Mouse (Mus musculus) forebrain, embryonic 10.5 days (tissue): ENCODE measurements at regions not wholly inside any gene's neighbourhood (a gene's known extent, or its start where the extent isn't known, plus 50 kb on each side); places are given as distances from the start of the nearest gene placed in this dataset.

ENCODE experiments used
- DNase-seq: peaks from one replicate; pipeline ENCODE4 v3.0.0-alpha.2; 2017; ENCODE audit warnings: low spot score; ENCODE audit errors: extremely low spot score
- H3K27ac ChIP-seq: fragments of 300-500 bp; sonication (generic); 2 replicates; pipeline ENCODE4 v1.5.1; 2016; ENCODE audit warnings: mild to moderate bottlenecking
- H3K27me3 ChIP-seq: fragments of 300-500 bp; sonication (generic); 2 replicates; pipeline ENCODE4 v1.6.1; 2016; ENCODE audit warnings: mild to moderate bottlenecking; ENCODE audit not compliant: poor library complexity, severe bottlenecking
- H3K36me3 ChIP-seq: fragments of 300-500 bp; sonication (generic); replicated peaks from 2 replicates; pipeline ENCODE4 v1.6.1; 2016; ENCODE audit warnings: mild to moderate bottlenecking, moderate library complexity
- H3K4me1 ChIP-seq: fragments of 300-500 bp; sonication (generic); 2 replicates; pipeline ENCODE4 v1.6.1; 2016
- H3K4me3 ChIP-seq: fragments of 300-500 bp; sonication (generic); 2 replicates; pipeline ENCODE4 v1.5.1; 2016; ENCODE audit warnings: mild to moderate bottlenecking, moderate library complexity
- H3K9me3 ChIP-seq: fragments of 300-500 bp; sonication (generic); 2 replicates; pipeline ENCODE4 v1.6.1; 2016; ENCODE audit warnings: mild to moderate bottlenecking, moderate library complexity
- WGBS: fragments of 180-500 bp; shearing (Covaris S2); methylation state at CpG from one replicate; pipeline ENCODE4 v1.1.7; 2016; 5-methylcytosine and 5-hydroxymethylcytosine counted together

DNA sequence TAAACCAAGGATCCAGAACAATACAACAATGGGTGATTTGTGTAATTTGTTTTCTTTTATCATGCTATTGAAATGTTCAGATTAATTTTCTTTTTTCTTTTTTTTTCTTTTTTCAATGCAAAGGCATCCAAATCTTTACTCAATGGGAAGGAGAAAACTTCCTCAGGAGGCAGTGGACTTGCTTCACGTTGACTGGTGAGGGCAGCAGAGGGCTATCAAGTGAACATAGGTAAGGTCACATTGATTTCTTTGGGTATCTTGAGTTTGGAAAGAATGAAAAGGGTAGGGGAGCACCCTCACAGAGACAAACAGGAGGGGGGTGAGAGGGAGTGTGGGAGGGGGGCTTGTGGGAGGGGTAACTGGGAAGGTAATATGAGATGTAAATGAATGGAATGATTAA, 326.1 kb upstream of the Fam98a start:
- H3K4me1 ChIP-seq, result 0 out of 2 replicates have a peak, but pooled peaks cover 5% of the 10 kb centered on the region
- no peak overlapping the region for H3K4me3 ChIP-seq
- H3K36me3 ChIP-seq, result no peaks in the 10 kb centered on the region
- no peaks in the 10 kb centered on the region for H3K9me3 ChIP-seq
- DNase-seq, result no peak
- 33% methylated on average over 1 of the region's 1 CpGs for WGBS
- no peaks in the 10 kb centered on the region for H3K27me3 ChIP-seq
- H3K27ac ChIP-seq, result no peak overlapping the region

DNA sequence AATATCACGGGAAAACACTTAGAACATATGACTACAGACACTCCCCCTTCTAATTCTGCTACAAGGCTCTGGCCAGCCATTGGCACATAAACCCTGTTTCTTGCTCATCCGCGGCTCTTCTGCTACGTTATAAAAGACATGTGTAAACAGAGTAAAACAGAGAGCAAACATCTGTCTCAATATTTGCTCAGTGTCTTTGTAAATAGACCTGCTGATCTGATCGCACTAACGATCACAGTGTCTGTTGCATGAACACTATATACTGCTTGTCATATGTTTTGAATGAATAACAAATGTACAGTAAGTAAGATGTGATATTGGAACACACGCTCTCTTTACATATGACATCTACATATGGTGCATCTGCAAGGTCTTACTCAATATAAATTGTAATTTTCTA, 325.1 kb upstream of the Fam98a start:
- Histone ChIP-seq H3K9me3 (no peaks in the 10 kb centered on the region), H3K27me3 (no peaks in the 10 kb centered on the region), H3K4me1 (0 out of 2 replicates have a peak, but pooled peaks cover 5% of the 10 kb centered on the region), H3K36me3 (no peaks in the 10 kb centered on the region), H3K27ac (no peak overlapping the region), H3K4me3 (no peak overlapping the region)
- no peak for DNase-seq
- 87% methylated on average over 7 of the region's 7 CpGs for WGBS

DNA sequence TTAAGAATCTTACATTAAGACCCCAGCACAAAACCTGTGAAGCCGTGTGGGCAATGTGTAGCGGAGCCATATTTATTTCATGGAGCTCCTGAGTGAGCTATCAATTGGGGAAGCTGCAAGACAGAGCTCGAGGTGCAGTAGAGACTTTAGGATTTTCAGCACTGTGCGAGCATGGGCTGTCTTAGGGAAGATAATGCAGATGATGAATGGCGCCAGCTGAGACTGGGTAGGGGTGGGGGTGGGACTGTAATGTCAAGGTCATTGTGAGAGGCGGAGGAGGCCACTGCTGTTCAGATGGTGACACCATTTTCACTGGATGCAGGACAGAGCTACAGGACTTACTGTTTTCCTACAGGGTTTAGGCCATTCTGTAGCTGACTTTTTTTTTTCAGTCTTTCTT, 322.8 kb upstream of the Fam98a start:
- DNase-seq, result no peak
- Histone ChIP-seq H3K9me3 (no peaks in the 10 kb centered on the region), H3K27me3 (no peaks in the 10 kb centered on the region), H3K4me3 (no peak overlapping the region), H3K4me1 (peaks cover 14% of the 10 kb centered on the region; the same call in 1 of the 2 replicates), H3K36me3 (no peaks in the 10 kb centered on the region), H3K27ac (no peak overlapping the region)
- WGBS, result 91% methylated on average over 6 of the region's 6 CpGs

DNA sequence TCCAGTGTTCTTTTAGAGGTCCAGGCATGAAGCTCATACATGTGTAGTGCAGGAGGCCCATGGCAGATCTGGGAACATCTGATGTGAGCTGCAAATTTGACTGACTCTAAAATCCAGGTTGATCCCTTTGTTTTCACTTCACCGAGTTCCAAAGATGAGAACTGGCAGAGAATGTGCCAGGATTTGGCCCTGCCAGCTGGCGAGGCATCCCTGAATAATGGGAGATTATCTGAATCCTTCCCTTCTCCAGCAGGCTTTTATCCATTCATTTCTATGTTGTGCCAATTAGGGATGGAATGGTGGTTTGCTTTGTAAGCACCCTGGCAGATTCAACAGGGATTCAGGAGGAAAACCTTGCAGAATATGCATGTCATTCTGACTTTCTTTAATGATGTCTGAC, 318.7 kb upstream of the Fam98a start:
- Histone ChIP-seq H3K4me1 (peaks cover 9% of the 10 kb centered on the region; the same call in 1 of the 2 replicates), H3K4me3 (no peak overlapping the region), H3K36me3 (no peaks in the 10 kb centered on the region), H3K27ac (no peak overlapping the region), H3K27me3 (no peaks in the 10 kb centered on the region), H3K9me3 (no peaks in the 10 kb centered on the region)
- WGBS, result 23% methylated on average over 2 of the region's 2 CpGs
- no peak for DNase-seq

DNA sequence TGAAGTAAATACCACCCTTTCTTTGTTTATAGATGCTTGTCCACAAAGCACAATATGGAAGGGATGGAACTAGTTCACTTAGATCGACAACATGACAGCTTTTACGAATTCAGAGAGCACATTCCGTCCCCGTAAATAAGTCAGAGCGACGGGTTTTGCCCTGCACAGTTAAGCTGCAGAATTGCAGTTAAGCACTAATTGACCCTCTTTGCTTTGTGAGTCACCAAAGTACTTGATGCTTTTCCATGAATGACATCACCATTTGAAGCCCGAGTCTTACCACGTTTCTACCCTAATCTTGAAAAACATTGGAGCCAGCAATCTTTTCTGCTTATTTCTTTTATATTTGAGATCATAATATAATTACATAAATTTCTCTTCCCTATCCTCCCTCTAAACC, 305.3 kb upstream of the Fam98a start:
- Histone ChIP-seq H3K4me3 (no peak overlapping the region), H3K27me3 (no peaks in the 10 kb centered on the region), H3K27ac (no peak overlapping the region), H3K4me1 (no peaks in the 10 kb centered on the region), H3K36me3 (no peaks in the 10 kb centered on the region), H3K9me3 (no peaks in the 10 kb centered on the region)
- WGBS, result 70% methylated on average over 8 of the region's 8 CpGs
- DNase-seq, result no peak

DNA sequence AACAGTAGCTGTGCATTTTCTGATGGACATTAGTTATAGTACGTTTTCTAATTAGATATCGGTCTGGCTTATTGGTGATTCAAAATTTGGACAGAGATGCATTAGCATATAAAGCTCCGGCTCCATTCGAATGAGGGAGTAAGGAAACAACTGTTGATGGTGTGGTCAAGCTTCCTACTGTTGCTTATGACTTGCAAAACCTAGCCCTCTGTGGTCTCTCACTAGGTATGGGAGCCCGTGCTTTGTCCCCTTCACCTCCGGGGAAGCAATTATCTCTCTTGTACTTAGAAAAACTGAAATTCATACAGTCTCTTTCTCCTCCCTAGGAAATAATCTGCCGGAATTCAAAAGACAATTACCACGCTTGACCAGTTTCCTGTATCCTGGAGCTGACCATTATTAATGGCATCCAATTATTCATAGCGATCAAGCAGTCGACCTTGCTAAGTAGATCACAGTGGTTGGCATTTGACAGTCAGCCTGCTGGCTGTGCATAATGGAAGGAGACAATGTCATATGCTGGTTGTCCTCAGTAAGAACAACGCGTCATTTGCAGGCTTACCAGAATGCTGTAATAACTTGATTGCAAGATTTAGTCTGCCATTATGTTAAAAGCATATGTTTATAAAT, 264.4 kb upstream of the Fam98a start:
- H3K9me3 ChIP-seq, result no peaks in the 10 kb centered on the region
- H3K4me3 ChIP-seq, result no peak overlapping the region
- H3K27me3 ChIP-seq, result peaks cover 93% of the 10 kb centered on the region
- peak; percentile 32 for DNase-seq
- H3K4me1 ChIP-seq, result peaks cover 19% of the 10 kb centered on the region
- WGBS, result 44% methylated on average over 12 of the region's 12 CpGs
- H3K27ac ChIP-seq, result no peak overlapping the region
- H3K36me3 ChIP-seq, result no peaks in the 10 kb centered on the region

DNA sequence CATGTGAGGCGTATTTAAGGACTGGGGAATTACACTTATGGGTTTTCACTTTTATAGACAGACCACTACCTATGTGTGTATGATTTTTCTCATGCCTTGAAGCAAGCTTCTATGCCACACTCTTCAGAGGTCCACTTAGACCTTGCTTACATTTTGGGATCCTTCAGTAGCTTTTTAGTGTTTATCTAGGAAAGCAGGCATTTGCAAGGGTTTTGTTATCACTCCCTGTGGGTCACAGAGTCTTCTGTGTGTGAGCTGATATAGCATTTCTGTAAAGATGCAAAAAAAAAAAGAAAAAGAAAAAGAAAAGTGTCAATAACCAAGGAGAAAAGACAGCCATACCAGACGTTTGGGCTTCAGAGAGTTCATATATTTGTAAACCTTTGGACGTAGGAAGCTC, 260.4 kb upstream of the Fam98a start:
- no peak for DNase-seq
- Histone ChIP-seq H3K4me3 (no peak overlapping the region), H3K36me3 (no peaks in the 10 kb centered on the region), H3K4me1 (peaks cover 54% of the 10 kb centered on the region), H3K27ac (no peak overlapping the region), H3K27me3 (peaks cover 81% of the 10 kb centered on the region), H3K9me3 (no peaks in the 10 kb centered on the region)
- WGBS, result 77% methylated on average over 3 of the region's 3 CpGs

DNA sequence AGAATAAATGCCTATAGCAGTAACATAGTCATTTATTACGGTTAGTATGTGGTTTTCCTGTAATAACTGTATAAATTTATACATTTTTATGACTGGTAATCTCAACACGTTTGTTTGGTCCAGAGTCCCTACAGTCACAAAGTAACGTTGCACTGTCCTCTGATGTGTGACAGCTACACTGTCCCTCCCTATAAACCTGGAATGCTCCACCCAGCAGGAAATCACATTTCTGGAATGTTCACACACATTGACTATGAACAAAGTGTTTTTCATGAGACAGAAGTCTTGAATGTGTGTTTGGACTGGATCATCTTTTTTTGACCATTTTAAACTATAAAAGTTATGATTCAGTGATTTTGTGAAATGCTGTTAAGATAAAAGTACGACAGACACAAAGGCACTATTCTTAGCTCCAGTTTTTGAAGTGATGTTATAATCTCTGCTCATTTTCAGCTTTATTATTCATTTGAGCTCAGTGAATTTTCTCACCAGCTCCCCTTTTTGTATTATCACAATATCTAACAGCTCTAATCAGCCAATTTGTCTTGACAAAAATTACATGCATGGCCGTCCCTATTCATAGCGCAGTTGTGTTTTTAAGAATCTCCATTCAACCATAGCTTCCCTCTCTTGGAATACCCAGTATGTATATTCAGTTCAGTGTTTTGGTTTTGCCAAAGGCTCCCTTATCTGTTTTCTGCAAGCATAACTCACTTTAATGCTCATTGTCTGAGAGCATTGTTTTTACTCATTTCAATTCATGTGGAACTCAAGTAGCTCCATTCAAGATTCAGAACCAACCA, 257.0 kb upstream of the Fam98a start:
- Histone ChIP-seq H3K36me3 (no peaks in the 10 kb centered on the region), H3K9me3 (no peaks in the 10 kb centered on the region), H3K27ac (no peak overlapping the region), H3K4me1 (peaks cover 47% of the 10 kb centered on the region), H3K4me3 (no peak overlapping the region), H3K27me3 (peaks cover 88% of the 10 kb centered on the region)
- WGBS, result 37% methylated on average over 6 of the region's 6 CpGs
- DNase-seq, result no peak

DNA sequence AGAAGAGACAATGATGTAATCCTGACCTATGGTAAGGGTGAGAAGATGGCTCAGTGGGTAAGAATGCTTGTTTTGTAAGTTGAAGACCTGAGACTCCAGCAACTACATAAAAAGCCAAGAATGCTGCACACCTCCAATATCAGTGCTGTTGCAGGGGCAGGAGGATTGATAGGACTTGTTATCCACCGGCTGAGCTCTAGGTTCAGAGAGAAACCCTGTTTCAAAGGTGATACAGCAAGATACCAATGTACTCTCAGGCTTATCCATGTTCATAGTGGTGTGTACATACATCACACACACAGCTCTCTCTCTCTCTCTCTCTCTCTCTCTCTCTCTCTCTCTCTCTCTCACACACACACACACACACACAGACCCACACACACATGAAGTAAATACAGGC, 256.3 kb upstream of the Fam98a start:
- H3K27me3 ChIP-seq, result peaks cover 88% of the 10 kb centered on the region
- H3K9me3 ChIP-seq, result no peaks in the 10 kb centered on the region
- no peak overlapping the region for H3K4me3 ChIP-seq
- DNase-seq, result no peak
- no peak overlapping the region for H3K27ac ChIP-seq
- WGBS, result 83% methylated on average over 1 of the region's 1 CpGs
- H3K36me3 ChIP-seq, result no peaks in the 10 kb centered on the region
- H3K4me1 ChIP-seq, result peaks cover 47% of the 10 kb centered on the region

DNA sequence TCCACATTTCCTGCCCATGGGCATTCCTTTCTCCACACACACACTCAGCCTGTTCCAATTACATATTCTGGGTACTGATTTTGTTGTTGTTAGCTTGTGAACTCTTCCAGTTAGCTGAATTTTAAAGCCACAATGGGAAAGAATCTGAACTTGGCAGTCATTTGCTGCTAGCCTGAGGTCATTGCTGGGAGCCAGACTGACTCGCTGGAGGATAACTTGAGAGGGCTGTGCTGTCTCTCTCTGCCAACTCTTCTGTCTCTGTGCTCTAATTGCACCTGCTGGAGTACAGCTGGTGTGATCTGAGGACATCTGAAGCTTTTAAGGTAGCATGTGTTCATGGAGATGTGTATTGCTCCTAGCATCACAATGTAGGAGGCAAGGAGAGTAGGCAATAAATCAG, 252.6 kb upstream of the Fam98a start:
- WGBS, result 78% methylated on average over 1 of the region's 1 CpGs
- H3K27ac ChIP-seq, result no peak overlapping the region
- H3K36me3 ChIP-seq, result no peaks in the 10 kb centered on the region
- no peaks in the 10 kb centered on the region for H3K9me3 ChIP-seq
- no peak for DNase-seq
- peaks cover 24% of the 10 kb centered on the region for H3K4me1 ChIP-seq
- H3K27me3 ChIP-seq, result peaks cover 56% of the 10 kb centered on the region
- H3K4me3 ChIP-seq, result no peak overlapping the region

DNA sequence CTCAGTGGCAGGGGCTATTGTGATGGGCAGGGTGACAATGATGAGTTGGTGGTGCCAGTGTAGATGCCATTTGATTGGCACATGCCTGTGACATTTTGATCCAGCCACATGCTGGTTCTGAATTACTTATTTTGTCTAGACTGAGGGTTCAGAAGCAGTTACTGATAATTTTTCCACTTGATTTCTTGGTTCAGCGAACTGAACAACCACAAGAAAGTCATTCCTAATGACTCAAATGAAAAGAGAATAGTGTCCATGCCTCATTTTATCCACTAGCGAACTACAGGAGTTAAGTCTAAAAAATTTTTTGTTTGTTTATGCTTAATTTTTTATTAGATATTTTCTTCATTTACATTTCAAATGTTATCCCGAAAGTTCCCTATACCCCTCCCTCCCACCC, 244.6 kb upstream of the Fam98a start:
- Histone ChIP-seq H3K27me3 (no peaks in the 10 kb centered on the region), H3K9me3 (no peaks in the 10 kb centered on the region), H3K4me1 (no peaks in the 10 kb centered on the region), H3K27ac (no peak overlapping the region), H3K4me3 (no peak overlapping the region), H3K36me3 (no peaks in the 10 kb centered on the region)
- DNase-seq, result no peak
- 91% methylated on average over 3 of the region's 3 CpGs for WGBS

DNA sequence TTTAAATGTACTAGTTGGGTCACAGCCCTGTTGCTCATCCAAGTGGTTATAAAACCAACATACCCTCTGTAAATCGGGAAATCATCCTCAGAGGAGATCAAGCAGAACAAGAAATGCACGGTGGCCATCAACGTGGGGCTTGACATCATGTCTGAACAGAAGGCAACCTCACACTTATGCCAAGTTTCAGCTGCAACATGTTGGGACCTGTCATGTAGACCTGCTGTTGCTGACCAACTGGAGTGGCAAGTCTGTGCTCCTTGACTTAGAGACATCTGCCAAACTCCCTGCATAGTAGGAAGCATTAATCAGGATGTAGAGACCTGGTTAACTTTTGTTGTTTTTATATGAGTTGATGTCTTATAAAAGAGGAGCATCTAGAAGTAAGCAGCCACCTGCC, 244.0 kb upstream of the Fam98a start:
- Histone ChIP-seq H3K4me1 (no peaks in the 10 kb centered on the region), H3K9me3 (no peaks in the 10 kb centered on the region), H3K27me3 (no peaks in the 10 kb centered on the region), H3K4me3 (no peak overlapping the region), H3K36me3 (no peaks in the 10 kb centered on the region), H3K27ac (no peak overlapping the region)
- DNase-seq, result no peak
- WGBS, result 90% methylated on average over 3 of the region's 3 CpGs

DNA sequence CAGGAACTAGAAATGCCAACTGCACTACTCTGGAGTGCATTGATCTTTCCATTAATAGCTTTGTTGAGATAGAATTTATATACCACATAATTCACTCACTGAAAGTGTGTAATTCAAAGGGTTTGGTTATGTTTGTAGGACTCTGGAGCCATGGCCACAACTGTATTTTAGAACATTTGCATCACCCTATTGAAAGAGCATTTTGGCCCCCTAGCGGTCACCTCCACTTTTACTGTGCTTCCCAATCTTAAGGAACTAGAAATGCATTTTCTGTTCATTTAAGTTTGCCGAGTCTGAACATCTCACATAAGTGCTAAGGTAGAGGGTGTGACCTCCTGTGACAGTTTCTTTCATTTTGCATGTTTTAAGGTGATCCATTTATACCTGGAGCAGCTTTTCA, 228.0 kb upstream of the Fam98a start:
- WGBS, result 51% methylated on average over 2 of the region's 2 CpGs

More for the DNA sequence above, 228.0 kb upstream of the Fam98a start:
- H3K4me1 ChIP-seq, result no peaks in the 10 kb centered on the region
- H3K9me3 ChIP-seq, result no peaks in the 10 kb centered on the region
- no peak overlapping the region for H3K4me3 ChIP-seq
- no peaks in the 10 kb centered on the region for H3K27me3 ChIP-seq
- H3K27ac ChIP-seq, result no peak overlapping the region
- no peaks in the 10 kb centered on the region for H3K36me3 ChIP-seq
- no peak for DNase-seq
